Mouse (Mus musculus) activated CD4-positive, CD25-positive, alpha-beta regulatory T cell, adult 4 months (primary cell): ENCODE results near the gene Armcx1. TPM values are rescaled to one million over a fixed set of nuclear protein-coding genes. Genes with fewer than 3 reads are reported as not detected.
"Not testable (repeated sequence)": the region's sequence is repeated elsewhere in the genome, so short reads cannot be mapped to it uniquely, and the experiment has no call there.

Experiments
- ATAC-seq: one replicate; pipeline ENCODE4 v1.8.0; 2017
- polyA plus RNA-seq, 2 experiments: library from polyadenylated mRNA; unstranded; fragments of 100-300 nt; shearing (Covaris generic); gene quantifications; one replicate each; pipeline ENCODE4 v1.2.1; 2017

The Armcx1 gene
- polyA plus RNA-seq: 1 to 10 TPM; 1.3 to 2.2 TPM

- peak; percentile 78 for ATAC-seq
These were observed at the start of gene Armcx1 for GRCm38 (mm10) chrX:134717752-134718308. Gene Armcx1, plus strand, starts transcription at chrX:134717963.

DNA sequence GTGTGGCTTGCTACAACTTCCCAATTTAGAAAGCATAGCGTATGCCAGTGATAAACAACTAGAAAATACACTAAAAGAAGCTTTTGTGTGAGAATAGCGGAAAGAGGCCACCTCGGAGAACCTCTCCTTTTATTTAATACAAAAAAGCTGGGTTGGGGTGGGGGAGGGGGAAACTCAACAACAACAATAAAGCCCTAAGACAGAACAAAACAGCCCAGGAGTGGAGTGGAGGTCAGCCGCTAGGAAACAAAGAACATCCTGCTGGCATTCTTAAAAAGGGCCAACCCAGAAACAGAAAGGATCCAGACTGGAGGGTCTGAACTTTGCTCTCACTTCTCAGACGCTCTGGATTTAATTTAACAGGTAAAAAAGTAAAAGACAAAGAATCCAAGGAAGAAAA is 42.7 kb upstream of the Armcx1 start:
- ATAC-seq: no peak

DNA sequence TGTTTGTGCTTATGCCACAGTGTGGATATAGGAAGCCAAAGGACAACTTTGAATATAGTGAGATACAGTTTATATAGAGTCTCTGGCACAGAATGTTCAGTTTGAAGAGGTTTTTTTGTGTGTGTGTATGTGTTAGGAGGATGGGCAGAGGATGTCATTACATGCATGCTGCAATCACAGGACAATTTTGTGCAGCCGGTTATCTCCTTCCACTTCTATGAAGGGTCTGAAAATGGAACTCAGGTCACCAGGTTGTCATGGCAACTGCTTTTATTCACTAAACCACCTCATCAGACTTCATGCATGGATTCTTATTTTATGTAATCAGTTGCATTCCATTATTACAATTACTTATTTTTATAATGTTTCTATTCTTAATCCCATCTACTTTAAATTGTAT is 41.8 kb upstream of the Armcx1 start:
- no peak for ATAC-seq

GRCm38 (mm10) chrX:134684936-134685335 is 32.8 kb upstream of the Armcx1 start:
- no peak for ATAC-seq

DNA sequence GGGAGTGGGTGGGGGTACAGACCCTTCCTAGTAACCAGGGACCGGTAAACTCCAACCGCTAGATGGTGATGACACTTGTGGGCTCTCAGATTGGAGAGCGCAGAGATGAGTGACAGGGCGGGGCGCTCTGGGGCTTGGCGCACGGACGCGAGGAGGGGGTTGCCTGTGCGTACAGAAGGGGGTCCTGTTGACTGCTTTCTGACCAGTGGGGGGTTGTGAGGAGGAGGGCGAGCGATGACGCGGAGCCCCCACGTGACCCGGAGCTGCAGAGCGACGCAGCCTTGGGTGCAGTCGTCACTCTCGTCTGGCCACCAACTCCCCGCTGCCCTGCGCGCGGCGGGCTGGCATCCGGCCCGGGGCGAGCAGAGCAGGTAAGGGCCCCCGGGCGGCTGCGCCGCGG is 31.5 kb upstream of the Armcx1 start, which contains the start of gene Armcx4:
Armcx4 (plus strand) TSS at position 253 of the 400 bp plus-strand sequence.
- ATAC-seq: peak; percentile 89

DNA sequence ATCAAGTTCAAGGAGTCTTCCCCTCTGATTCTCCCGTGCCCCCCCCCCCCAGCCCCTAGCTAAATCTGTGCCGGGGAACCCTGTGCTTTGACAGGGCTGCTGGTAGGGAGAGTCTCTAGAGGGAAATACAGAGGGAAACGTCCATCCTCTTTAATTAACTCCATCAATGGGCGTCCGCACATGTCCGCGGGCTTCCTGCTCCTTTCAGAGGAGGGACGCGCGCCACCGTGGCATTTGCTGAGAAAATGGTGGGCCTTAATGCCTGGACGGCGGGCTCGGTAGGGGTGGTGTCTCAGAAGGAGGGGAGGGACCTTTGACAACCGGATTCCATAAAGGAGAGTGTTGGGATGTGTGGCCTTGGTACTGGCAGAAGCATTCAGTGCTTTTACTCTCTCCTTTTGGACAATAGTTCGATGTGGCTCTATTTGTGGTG is 31.0 kb upstream of the Armcx1 start:
- peak; percentile 24 for ATAC-seq

- ATAC-seq: no peak
These were observed 28.1 kb upstream of the Armcx1 start for GRCm38 (mm10) chrX:134689676-134690075.

GRCm38 (mm10) chrX:134690871-134691539 is 26.8 kb upstream of the Armcx1 start:
- no peak for ATAC-seq

- no peak for ATAC-seq
These were observed 26.2 kb upstream of the Armcx1 start for GRCm38 (mm10) chrX:134691540-134691935.

DNA sequence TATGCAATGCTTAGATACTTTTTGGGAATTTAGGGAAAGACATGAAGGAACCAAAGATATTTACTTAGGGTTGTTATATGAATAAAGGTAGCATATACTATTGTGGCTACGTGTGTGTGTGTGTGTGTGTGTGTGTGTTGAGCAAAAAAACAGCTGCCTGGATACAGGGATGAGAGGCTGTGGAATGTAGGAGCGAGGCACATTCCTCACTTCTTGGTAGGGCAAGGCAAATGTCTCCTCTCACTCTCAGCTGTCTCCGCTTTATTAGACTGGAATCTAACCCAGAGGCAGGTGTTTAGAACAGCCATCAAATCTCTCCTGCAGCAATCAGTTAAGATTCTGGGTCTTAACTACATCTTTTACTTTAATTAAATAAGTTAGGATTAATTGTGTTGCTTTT is 900 bp upstream of the Armcx1 start:
- no peak for ATAC-seq

DNA sequence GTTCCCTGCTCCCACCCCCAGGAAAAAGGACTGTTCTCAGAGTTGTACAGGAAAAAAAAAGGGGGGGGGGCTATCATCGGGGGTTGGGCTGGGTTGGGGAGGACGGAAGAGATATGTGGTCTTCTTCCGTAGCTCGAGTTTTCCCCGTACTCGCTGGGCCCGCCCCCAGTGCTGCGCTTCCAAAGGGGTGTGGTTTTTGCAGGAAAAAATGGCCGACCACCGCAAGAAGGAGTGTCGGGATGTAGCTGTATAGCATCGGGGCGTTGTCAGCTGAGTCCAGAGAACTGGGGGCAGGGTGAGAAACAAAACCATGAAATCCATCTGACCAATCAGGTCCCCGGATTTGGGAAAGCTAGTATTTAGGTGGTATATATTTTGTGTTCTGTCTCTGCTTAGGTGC is 761 bp downstream of the Armcx1 start:
- ATAC-seq: peak; percentile 16

- not testable (repeated sequence) for ATAC-seq
These were observed 6.0 kb downstream of the Armcx1 start for GRCm38 (mm10) chrX:134723762-134724161.

DNA sequence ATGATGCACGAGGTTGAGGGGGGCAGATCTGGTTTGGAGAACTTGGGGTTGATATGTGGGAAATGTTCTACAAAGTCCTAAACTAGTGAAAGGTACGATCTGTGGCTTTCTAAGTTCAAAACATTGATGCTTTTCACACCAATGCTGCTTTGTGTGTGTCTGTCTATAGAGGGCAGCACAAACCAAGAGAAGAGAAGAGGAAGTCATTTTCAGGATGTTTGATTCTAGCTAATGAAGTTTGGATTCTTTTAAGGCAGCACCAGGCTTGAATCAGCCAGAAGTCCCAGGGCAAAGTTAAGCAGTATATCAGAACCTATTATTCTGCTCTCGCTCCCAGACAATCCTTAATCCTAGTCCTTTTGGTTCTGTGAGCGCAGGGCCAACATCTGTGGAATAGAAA is 12.0 kb downstream of the Armcx1 start:
- ATAC-seq: no peak

- no peak for ATAC-seq
These were observed 20.0 kb downstream of the Armcx1 start for GRCm38 (mm10) chrX:134737796-134738195.

DNA sequence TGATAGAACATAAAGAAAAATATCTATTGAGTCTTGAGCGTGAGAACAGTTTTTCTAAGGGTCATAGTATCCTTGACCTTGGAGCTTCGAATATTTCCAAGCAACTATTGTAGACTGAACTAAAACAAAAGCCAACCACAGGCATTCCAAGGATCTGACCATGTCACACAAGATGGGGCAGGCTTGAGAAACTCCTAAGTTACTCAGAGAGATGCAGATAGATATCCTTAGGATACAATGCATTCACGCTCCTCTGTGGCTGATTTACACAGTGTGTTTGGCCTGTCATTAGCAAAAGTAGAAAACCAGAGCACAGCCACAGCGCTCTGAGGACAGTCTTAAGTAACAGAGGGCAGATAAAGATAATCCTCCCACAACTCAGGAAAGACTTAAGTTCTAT is 21.4 kb downstream of the Armcx1 start:
- ATAC-seq: no peak

GRCm38 (mm10) chrX:134741862-134742261 is 24.1 kb downstream of the Armcx1 start:
- peak; percentile 41 for ATAC-seq

- ATAC-seq: peak; percentile 34
These were observed 28.7 kb downstream of the Armcx1 start for GRCm38 (mm10) chrX:134746459-134746858.

DNA sequence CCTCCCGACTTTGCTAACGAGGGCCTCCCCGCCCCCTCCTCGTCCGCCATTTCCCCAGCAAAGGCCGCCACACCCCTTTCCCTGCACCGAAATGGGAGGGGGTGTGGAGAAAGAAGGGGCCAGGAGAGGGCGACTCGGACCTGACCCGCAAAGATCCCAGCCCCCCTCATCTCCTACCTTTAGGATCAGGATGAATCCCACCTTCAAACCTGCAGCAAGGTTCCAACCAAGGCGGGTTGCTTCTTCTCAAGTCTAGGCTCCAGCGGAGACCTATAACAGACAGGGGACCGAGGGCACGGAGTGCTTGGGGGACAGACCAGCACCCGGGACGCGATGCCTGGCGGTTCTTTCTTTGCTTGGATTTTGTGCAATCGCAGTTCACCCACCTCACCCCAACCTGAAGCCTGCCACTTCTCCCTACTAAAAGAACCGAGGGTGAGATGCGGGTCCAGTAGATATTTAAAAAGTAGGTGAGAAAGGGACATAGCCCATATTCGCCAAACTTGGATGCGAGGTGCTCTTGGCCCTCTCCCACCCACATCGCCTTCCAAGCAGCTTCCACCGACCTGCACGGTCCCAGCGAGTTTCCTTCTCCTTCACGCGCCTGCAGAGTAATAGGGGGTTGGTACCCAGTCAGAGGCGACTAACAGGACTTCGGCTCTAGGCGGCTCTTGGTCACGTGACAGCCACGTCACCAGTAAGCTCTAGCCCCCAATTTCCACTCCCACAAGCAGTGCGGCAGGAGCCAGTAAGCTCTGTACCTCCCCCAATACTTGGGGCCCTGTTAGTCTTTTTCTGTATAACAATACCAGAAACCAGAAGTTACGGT is 33.2 kb downstream of the Armcx1 start, which contains the start of gene Armcx6:
Armcx6 (minus strand) TSS at position 654 of the 829 bp plus-strand sequence.
- peak; percentile 93 for ATAC-seq

GRCm38 (mm10) chrX:134751910-134752309 is 34.1 kb downstream of the Armcx1 start:
- ATAC-seq: no peak

GRCm38 (mm10) chrX:134752584-134752983 is 34.8 kb downstream of the Armcx1 start:
- ATAC-seq: no peak

- ATAC-seq: peak; percentile 87
These were observed 38.9 kb downstream of the Armcx1 start, which contains the start of gene Armcx3 for GRCm38 (mm10) chrX:134756434-134757292. Gene Armcx3, plus strand, starts transcription at chrX:134756595.

DNA sequence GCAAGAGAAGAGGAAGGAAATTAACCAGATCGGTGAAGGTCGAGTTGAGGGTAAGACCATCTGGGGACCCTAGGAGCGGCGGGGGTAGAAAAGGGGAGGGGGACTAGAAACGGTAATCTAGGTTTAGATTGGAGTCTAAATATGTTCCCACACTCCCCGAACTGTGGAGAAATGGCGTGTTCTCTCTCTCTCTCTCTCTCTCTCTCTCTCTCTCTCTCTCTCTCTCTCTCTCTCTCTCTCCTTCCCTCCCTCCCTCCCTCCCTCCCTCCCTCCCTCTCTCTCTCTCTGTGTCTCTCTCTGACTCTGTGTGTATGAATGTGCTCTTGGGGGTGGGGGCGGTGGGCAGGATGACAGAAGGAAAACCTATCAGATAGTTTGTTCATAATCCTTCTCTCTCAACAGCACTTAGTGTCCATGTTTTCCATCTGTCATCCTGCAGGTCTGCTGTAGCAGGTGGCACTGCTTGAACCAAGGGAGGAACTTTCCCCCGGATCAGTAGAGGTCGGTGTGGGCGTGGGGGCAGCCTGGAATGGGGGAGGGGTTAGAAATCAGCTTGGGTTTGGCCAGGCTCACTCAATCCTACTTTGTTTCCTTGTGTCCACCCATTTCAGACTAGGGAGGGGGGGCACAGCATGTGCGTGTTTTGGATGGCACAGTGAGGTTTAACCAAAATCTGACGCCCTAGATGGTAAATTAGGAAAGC is 39.7 kb downstream of the Armcx1 start:
- no peak for ATAC-seq
